Mouse (Mus musculus) spleen, adult 2 months (tissue): ENCODE data around the gene Pla2g10. TPM values are rescaled to one million over a fixed set of nuclear protein-coding genes. Genes with fewer than 3 reads are reported as not detected.
"Not testable (repeated sequence)": the region's sequence is repeated elsewhere in the genome, so short reads cannot be mapped to it uniquely, and the experiment has no call there.

Experiments used
- DNase-seq, 2 experiments: peaks; one replicate each; pipeline versions ENCODE4 v3.0.0 to v3.0.0-alpha.2; 2012 to 2021; ENCODE audit warnings: low spot score in 2 of 2, low read depth in 1 of 2
- H3K27ac ChIP-seq: fragments of 200-500 bp; 2 replicates; pipeline ENCODE4 v1.5.1; 2012; ENCODE audit warnings: low read length, inconsistent platforms; ENCODE audit not compliant: insufficient read depth
- H3K27me3 ChIP-seq: fragments of 200-500 bp; 2 replicates; pipeline ENCODE4 v1.6.1; 2012; ENCODE audit warnings: mild to moderate bottlenecking, moderate library complexity, low read length, inconsistent platforms; ENCODE audit not compliant: control insufficient read depth, insufficient read depth
- H3K36me3 ChIP-seq: fragments of 200-500 bp; 2 replicates; pipeline ENCODE4 v1.6.1; 2012; ENCODE audit warnings: mild to moderate bottlenecking, low read length, inconsistent platforms; ENCODE audit not compliant: control insufficient read depth, insufficient read depth
- H3K4me1 ChIP-seq: fragments of 200-500 bp; 2 replicates; pipeline ENCODE4 v1.6.1; 2011; ENCODE audit warnings: inconsistent platforms; ENCODE audit not compliant: control insufficient read depth, insufficient read depth, insufficient read length
- H3K4me3 ChIP-seq: fragments of 200-500 bp; 2 replicates; pipeline ENCODE4 v1.5.1; 2011; ENCODE audit warnings: mild to moderate bottlenecking, inconsistent platforms; ENCODE audit not compliant: insufficient read depth, insufficient read length; ENCODE audit errors: extremely low read depth
- CTCF ChIP-seq: fragments of 200-500 bp; IDR thresholded peaks from 2 replicates; pipeline ENCODE4 v1.5.1; 2011; ENCODE audit warnings: mild to moderate bottlenecking, inconsistent platforms; ENCODE audit not compliant: insufficient read depth, insufficient read length, insufficient replicate concordance; ENCODE audit errors: extremely low read depth
- POLR2A ChIP-seq: fragments of 200-500 bp; IDR thresholded peaks from 2 replicates; pipeline ENCODE4 v1.6.1; 2011; ENCODE audit warnings: low read depth, low read length, inconsistent platforms
- WGBS: fragments of 180-500 bp; shearing (Covaris S2); methylation state at CpG from one replicate; pipeline ENCODE4 v1.1.7; 2018; 5-methylcytosine and 5-hydroxymethylcytosine counted together
- polyA plus RNA-seq: library from polyadenylated mRNA; depleted of rRNA; stranded (reverse); fragments of >200 nt; gene quantifications from 2 replicates; pipeline ENCODE4 v1.2.3, GENCODE M21; 2012; rRNA removed

The Pla2g10 gene
- polyA plus RNA-seq = 0.12 and 0.23 TPM in 2 replicates

DNA sequence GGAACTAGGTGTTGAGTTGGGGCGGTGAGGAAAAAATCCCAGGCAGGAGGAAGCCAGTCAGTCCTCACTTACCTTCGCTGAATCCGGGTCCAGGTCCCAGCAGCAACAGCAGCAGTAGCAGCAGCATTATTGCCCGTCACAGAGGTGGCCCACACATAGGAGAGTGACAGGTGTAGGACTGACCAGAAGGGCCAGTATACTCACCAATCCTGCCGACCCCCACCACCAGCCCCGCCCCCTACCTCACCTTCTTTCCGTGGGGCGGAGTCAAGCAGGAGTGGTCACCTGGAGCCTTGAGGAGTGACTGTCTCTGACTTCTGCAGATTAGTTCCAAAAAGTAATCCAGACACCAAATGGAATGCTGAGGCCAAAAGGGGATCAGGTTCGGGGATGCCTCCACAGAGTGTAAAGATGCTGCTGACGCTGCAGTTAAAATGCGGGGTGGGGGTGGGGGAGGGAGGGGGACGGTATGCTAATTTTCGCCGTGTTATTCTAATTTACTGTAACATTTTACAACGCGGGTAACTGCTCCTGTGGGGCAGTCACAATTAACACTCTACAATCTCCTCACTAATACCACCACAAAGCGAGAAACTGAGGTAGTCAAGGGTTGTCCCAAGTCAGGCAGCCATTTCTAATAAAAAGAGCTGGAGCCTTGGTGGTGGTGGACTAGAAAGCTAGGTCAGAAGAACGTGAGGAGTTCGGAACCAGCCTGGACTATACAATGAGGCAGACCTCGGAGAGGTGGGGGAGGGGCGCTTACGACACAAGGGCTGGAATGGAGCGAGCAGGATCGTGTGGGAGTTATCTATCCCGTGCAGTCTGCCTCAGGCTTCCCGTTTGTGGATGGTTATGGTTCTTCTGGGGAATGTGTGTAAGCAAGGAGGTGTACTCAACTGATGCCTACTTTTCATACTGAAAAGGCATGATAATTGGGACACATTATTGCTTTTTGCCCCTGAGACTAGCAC is at the start of gene Pla2g10:
TSS of gene Pla2g10 (minus strand) at position 699 of the 971 bp plus-strand sequence.
- H3K36me3 ChIP-seq = no peaks in the 10 kb centered on the region
- no peak within 1 kb of the TSS for H3K27ac ChIP-seq
- H3K27me3 ChIP-seq = no peaks in the 10 kb centered on the region
- no peak within 1 kb of the TSS for H3K4me3 ChIP-seq
- H3K4me1 ChIP-seq = no peaks in the 10 kb centered on the region
- 33% methylated on average over 26 of the region's 26 CpGs for WGBS
- no peak for DNase-seq
- TF ChIP-seq POLR2A = no peak
- TF ChIP-seq CTCF = no peak

DNA sequence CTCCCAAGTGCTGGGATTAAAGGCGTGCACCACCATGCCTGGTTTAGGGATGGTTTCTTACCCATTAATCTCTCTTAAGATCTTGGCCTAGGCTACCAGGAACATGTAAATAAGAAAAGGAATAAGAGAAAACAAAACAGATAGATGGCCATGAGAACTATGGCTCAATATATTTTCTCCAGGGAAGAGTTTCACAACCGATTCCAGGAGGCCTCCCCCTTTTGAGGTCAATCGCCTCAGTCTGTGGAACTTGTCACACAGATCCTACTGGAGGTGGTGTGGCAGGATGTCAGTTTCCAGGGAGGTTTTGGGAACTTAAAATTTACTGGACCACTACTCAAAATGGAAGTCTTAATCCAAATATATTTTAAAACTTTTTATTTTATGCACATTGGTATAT is 43.9 kb upstream of the Pla2g10 start:
- not testable (repeated sequence) for H3K27me3 ChIP-seq, H3K4me1 ChIP-seq, H3K27ac ChIP-seq, H3K4me3 ChIP-seq, DNase-seq, H3K36me3 ChIP-seq
- WGBS = 89% methylated on average over 3 of the region's 3 CpGs

- not testable (repeated sequence) for H3K27ac ChIP-seq, DNase-seq, H3K4me1 ChIP-seq, H3K4me3 ChIP-seq, H3K27me3 ChIP-seq, H3K36me3 ChIP-seq
- WGBS = 70% methylated on average over 2 of the region's 2 CpGs
These were observed 43.2 kb upstream of the Pla2g10 start for GRCm38 (mm10) chr16:13774011-13774410.

DNA sequence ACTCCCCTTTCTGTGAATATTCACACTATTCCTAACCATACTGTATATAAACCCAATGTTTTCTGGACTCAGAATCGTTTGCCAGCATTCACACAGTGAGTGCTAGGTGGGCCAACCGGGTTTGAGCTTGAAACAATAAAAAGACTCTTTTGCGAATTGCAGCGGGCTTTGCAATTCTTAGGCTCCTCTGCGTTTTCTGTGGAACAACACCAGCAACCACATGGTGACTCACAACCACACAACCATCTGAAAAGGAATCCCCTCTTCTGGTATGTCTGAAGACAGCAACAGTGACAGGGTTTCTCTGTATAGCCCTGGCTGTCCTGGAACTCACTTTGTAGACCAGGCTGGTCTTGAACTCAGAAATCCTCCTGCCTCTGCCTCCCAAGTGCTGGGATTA is 41.3 kb upstream of the Pla2g10 start:
- 84% methylated on average over 5 of the region's 5 CpGs for WGBS
- not testable (repeated sequence) for H3K27ac ChIP-seq, H3K27me3 ChIP-seq, H3K4me1 ChIP-seq, H3K36me3 ChIP-seq, DNase-seq, H3K4me3 ChIP-seq

- DNase-seq, H3K27me3 ChIP-seq, H3K27ac ChIP-seq, H3K4me3 ChIP-seq, H3K36me3 ChIP-seq, H3K4me1 ChIP-seq: not testable (repeated sequence)
- 86% methylated on average over 4 of the region's 4 CpGs for WGBS
These were observed 40.8 kb upstream of the Pla2g10 start for GRCm38 (mm10) chr16:13771603-13772002.

DNA sequence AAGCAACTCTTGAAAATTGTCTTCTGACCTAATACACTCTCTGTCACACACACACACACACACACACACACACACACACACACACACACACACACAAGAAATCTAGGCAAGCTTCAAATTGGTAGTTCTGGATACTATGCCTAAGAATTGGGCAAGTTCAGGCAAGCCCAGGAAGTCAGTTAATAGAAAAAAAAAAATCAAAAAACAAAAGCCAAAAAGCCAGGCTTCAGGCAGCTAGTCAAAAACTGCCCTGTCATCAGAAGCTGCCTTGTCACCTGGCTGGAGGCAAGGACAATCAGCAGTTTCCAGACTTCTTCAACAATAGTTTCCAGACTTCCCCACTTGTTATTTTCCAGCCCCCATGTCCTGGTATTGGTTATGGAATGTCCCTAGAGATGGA is 35.6 kb upstream of the Pla2g10 start:
- no peak overlapping the region for H3K4me3 ChIP-seq
- no peaks in the 10 kb centered on the region for H3K27me3 ChIP-seq
- H3K36me3 ChIP-seq = no peaks in the 10 kb centered on the region
- DNase-seq = no peak
- no peak overlapping the region for H3K27ac ChIP-seq
- no peaks in the 10 kb centered on the region for H3K4me1 ChIP-seq
- TF ChIP-seq CTCF = no peak
- no peak for TF ChIP-seq POLR2A

- no peak for DNase-seq
- 89% methylated on average over 3 of the region's 3 CpGs for WGBS
- TF ChIP-seq CTCF (no peak), POLR2A (no peak)
- H3K27ac ChIP-seq = no peak overlapping the region
- H3K27me3 ChIP-seq = no peaks in the 10 kb centered on the region
- no peak overlapping the region for H3K4me3 ChIP-seq
- H3K36me3 ChIP-seq = no peaks in the 10 kb centered on the region
- no peaks in the 10 kb centered on the region for H3K4me1 ChIP-seq
These were observed 33.7 kb upstream of the Pla2g10 start for GRCm38 (mm10) chr16:13764519-13764918.

- not testable (repeated sequence) for H3K27ac ChIP-seq, H3K27me3 ChIP-seq
- WGBS = 88% methylated on average over 1 of the region's 1 CpGs
These were observed 32.0 kb upstream of the Pla2g10 start for GRCm38 (mm10) chr16:13762807-13763206.

More at GRCm38 (mm10) chr16:13762807-13763206, 32.0 kb upstream of the Pla2g10 start:
- not testable (repeated sequence) for H3K4me1 ChIP-seq, H3K36me3 ChIP-seq, DNase-seq, H3K4me3 ChIP-seq
